Comparison of ENCODE assay signal across 16 mouse cellular contexts in the genomic region with DNA sequence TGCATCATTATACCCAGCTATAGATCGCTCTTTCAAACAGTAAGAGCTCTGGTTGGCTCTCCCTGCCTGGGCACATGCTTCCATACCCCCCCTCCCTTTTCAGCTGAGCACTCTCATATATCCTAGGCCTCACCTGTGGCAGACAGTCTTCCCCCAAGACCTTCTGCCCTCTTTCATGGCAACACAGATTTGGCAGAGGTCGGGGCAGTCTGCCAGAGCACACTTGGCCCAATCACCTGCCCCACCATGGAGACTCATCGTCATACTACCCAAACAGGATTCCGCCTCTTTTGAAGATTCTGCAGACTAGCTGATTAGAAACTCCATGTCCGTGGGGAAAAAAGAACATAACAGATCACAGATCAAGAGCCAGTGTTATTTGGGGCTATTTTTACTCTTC.
A peak's percentile ranks its signal among the peaks of the same experiment; 100 is the strongest.
DNase-seq lines count a peak whose midpoint lies in the region; ATAC-seq and TF ChIP-seq lines count a peak whose summit lies in the region.
"Had no signal": no experiment of that assay in that cellular context is flagged by ENCODE, and none has a peak within 500 bp of the region (broad histone marks: within the 10 kb centered on the region; RNA-seq: fewer than 3 reads in every experiment).

No protein-coding gene starts in this region.

- TF ChIP-seq POLR2A in kidney, adult 2 months (IDR thresholded peaks at IDR 0.05; ENCODE audit: low read depth, low read length): no peak
- no peak for TF ChIP-seq POLR2A in olfactory bulb, adult 2 months (IDR thresholded peaks at IDR 0.05; ENCODE audit: insufficient read depth, low read depth, low read length)

- no peak for ATAC-seq in cerebellum, adult (ENCODE audit: insufficient number of reproducible peaks, low FRiP score, low TSS enrichment)
- ATAC-seq in liver, embryonic 13.5 days (ENCODE audit: low read depth): no peak
- ATAC-seq: activated CD4-positive, CD25-positive, alpha-beta regulatory T cell, adult 4 months; forebrain, embryonic 16.5 days; Patski had no signal

- H3K27ac ChIP-seq in kidney, adult 2 months (ENCODE audit: insufficient read depth, low read depth, low read length): peak overlapping the region; percentile 12
- H3K27ac ChIP-seq in liver, embryonic 13.5 days: no peak overlapping the region
- peak overlapping the region; percentile 76 for H3K27ac ChIP-seq in olfactory bulb, adult 2 months (ENCODE audit: insufficient read depth, low read depth, low read length)
- H3K27ac ChIP-seq: embryonic facial prominence, embryonic 12.5 days; hindbrain, embryonic 10.5 days; hindbrain, embryonic 14.5 days had no signal

- H3K36me3 ChIP-seq in kidney, adult 2 months (ENCODE audit: control insufficient read depth, insufficient read depth, low read length): no peaks in the 10 kb centered on the region
- H3K36me3 ChIP-seq in liver, embryonic 13.5 days: no peaks in the 10 kb centered on the region
- H3K36me3 ChIP-seq: embryonic facial prominence, embryonic 12.5 days; heart, embryonic 12.5 days; hindbrain, embryonic 10.5 days had no signal

- no peak overlapping the region for H3K4me3 ChIP-seq in kidney, adult 2 months (ENCODE audit: insufficient read depth, low read depth, low read length)
- no peak overlapping the region for H3K4me3 ChIP-seq in liver, embryonic 13.5 days (replicated peaks)
- no peak overlapping the region for H3K4me3 ChIP-seq in olfactory bulb, adult 2 months (ENCODE audit: insufficient read depth, low read depth, low read length)
- H3K4me3 ChIP-seq: embryonic facial prominence, embryonic 12.5 days; heart, embryonic 12.5 days; hindbrain, embryonic 10.5 days had no signal

- no peaks in the 10 kb centered on the region for H3K9me3 ChIP-seq in liver, embryonic 13.5 days (replicated peaks)
- H3K9me3 ChIP-seq: embryonic facial prominence, embryonic 12.5 days; heart, embryonic 12.5 days; hindbrain, embryonic 10.5 days had no signal

- WGBS in kidney, adult 2 months: 75% methylated on average over 5 of the region's 5 CpGs
- 67% methylated on average over 5 of the region's 5 CpGs for WGBS in liver, embryonic 13.5 days (ENCODE audit: insufficient replicate concordance)
- WGBS in olfactory bulb, adult 2 months: 57% methylated on average over 5 of the region's 5 CpGs

- 0 out of 2 replicates have a peak overlapping the region, but pooled peaks have one; percentile 10 for H3K4me2 ChIP-seq in liver, embryonic 13.5 days
- H3K4me2 ChIP-seq: embryonic facial prominence, embryonic 12.5 days; heart, embryonic 12.5 days; hindbrain, embryonic 14.5 days had no signal

- TF ChIP-seq CTCF in kidney, adult 2 months (conservative IDR thresholded peaks at IDR 0.05; ENCODE audit: insufficient read depth, insufficient read length, low read depth, low read length): no peak
- no peak for TF ChIP-seq CTCF in olfactory bulb, adult 2 months (IDR thresholded peaks at IDR 0.05; ENCODE audit: insufficient read depth, low read depth, low read length)

- H3K4me1 ChIP-seq in kidney, adult 2 months (ENCODE audit: control insufficient read depth, insufficient read depth, low read length): peaks cover 13% of the 10 kb centered on the region
- peaks cover 5% of the 10 kb centered on the region for H3K4me1 ChIP-seq in liver, embryonic 13.5 days (replicated peaks)
- peaks cover 38% of the 10 kb centered on the region for H3K4me1 ChIP-seq in olfactory bulb, adult 2 months (ENCODE audit: control insufficient read depth, insufficient read depth, low read length)

- DNase-seq in cerebellum, adult 9-11 months: peak; percentile 52
- no peak for DNase-seq in kidney, adult 2 months
- DNase-seq in kidney, postnatal 4 days: no peak
- DNase-seq in liver, embryonic 13.5 days: no peak
- DNase-seq in liver: no peak
- DNase-seq: adrenal gland, postnatal 14 days; gastrocnemius, postnatal 10 days had no signal

- H3K27me3 ChIP-seq in kidney, adult 2 months (replicated peaks; ENCODE audit: control insufficient read depth, insufficient read depth, low read length): no peaks in the 10 kb centered on the region
- H3K27me3 ChIP-seq in liver, embryonic 13.5 days: no peaks in the 10 kb centered on the region
- H3K27me3 ChIP-seq: embryonic facial prominence, embryonic 12.5 days; heart, embryonic 12.5 days; Patski had no signal

- no peak overlapping the region for H3K9ac ChIP-seq in liver, embryonic 13.5 days
- H3K9ac ChIP-seq: embryonic facial prominence, embryonic 12.5 days; heart, embryonic 12.5 days; hindbrain, embryonic 14.5 days had no signal
